Mouse (Mus musculus) retina, postnatal 7 days (tissue): ENCODE measurements around the gene Klhl25.
A peak's percentile ranks its signal among the peaks of the same experiment; 100 is the strongest.
"Not testable (repeated sequence)": the region's sequence is repeated elsewhere in the genome, so short reads cannot be mapped to it uniquely, and the experiment has no call there.

Experiments used
- DNase-seq: peaks from one replicate; pipeline ENCODE4 v3.0.0-alpha.2; 2012; ENCODE audit warnings: low read depth, low spot score

Klhl25 gene

DNA sequence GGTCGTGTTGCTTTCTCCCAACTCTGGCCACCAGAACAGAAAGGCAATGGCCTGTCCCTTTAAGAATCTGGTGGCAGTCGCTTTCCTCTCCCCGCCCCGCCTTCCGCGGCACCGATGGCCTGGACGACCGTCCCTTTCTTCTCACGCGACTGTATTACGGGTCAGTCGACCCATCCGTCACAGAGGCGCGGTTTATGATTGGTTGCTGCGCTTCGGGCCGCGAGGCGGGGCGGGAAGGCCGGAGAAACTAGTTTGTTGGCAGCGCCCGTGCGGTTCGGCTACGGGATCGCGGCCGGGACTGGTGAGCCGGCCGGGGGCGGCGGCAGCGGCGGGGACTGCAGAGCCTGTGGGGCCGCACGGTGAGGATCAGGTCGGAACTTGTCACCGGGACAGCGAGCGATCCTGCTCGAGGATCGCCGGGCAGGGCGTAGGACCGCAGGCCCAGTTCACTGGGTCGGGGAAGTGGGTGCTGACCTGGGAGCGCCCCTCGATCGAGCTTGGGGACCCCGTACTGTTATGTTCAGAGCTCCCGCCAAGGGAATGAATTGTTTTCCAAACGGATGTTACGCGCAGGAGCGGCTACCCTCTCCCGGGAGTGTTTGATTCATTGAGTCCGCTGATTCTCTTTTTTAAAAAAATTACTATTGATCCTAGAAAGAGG is at the start of gene Klhl25:
Gene Klhl25, plus strand, starts transcription at position 196 of the 661 bp plus-strand sequence.
- peak; percentile 94 for DNase-seq

DNA sequence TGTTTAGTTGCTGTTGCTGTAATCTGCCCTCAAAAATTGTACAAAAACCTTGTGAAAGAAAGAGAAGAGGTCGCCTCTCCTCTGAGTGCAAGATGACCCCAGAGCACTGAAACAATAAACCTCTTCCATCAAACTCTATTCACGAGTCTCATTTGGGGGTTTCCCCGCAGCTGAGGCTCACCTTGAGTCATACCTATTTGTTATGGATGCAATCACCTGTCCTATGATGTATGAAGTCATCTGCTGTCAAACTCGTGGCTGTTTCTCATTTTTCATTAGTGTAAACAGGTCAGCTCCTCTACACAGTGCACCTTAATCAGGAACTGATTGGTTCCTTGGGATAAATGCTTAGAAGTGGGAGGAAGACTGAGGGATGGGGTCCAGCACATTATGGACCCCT is 47.6 kb upstream of the Klhl25 start:
- DNase-seq = no peak

DNA sequence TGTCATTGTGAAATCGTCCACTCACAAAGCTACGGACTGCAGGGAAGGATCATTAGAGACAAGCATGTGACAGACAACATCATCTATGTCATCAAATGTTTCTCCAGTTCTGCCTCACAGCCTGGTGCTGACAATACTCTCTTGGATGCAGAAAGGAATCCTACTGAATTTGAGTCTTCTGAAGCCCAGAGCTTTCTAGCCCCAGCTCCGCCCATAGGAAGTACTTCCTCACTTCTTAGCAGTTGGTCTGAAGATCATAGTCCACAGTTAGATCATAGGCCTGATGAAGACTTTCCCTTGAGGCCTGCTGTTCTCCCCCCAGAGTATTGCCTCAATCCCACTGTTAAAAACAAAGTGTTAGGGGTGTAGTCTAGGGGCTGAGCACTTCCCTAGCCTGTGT is 47.1 kb upstream of the Klhl25 start:
- DNase-seq = no peak

DNA sequence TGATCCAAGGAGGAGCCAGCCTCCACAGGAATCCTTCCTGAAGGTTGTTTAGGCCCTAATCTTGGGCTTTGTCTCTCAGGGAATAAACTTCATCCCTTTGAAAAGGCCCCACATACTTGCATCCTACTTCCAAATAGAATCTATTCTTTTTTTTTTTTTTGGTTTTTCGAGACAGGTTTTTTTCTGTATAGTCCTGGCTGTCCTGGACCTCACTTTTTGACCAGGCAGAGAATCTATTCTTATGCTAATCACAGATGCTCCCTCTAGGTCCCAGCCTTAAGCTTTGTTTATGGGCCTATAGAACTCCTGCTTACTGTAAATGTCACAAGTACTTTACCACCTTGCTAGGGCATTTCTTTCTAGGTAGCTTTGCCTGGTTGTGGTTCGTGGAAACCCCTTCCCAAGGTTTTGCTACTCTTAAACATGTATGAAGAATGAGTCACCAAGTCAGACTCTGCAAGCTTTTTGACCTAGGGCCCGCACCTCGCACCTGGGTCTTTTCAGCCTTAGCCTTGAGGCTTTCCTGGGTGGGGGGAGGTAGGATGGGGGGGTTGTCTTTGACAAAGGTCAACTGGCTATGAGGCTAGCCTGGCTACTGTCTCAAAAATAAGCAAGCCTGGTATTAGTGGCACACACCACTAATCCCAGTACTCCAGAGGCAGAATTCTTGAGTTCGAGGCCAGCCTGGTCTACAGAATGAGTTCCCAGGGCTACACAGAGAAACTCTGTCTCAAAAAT is 46.3 kb upstream of the Klhl25 start:
- DNase-seq = no peak

DNA sequence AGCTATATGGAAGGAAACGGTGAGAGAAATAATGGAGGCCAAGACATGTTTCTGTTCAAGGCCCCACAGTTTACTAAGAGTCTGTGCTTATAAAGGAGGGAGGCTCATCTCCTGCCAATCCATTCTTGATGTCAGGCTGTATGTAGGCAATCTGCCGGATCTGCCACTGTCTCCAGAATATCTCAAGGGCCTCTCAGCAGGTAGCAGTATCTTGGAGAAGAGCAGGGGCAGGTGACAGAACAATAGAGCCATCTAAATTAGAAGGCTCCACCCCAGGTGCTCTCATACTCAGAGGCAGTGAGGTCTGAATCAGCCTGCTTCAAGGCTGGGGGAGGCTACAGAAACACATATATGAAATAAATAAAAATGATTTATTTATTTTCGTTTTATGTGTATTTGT is 45.2 kb upstream of the Klhl25 start:
- no peak for DNase-seq

DNA sequence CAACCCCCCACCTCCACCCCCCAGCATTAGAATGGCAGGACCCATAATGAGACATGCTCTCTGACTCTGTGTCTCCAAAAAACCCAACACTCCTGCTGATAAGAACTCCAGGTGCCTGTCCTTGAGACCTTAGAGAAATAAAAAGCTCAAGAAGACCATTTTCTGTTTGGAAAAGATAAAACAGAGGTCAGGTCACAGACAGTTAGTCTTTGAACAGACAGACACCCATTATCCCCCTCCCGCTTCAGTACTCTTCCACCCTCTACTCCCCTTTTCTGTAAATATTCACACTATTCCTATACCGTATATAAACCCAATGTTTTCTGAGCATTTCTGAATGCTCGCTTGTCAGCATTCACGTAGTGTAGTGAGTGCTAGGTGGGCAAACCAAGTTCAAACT is 41.9 kb upstream of the Klhl25 start:
- DNase-seq = no peak

DNA sequence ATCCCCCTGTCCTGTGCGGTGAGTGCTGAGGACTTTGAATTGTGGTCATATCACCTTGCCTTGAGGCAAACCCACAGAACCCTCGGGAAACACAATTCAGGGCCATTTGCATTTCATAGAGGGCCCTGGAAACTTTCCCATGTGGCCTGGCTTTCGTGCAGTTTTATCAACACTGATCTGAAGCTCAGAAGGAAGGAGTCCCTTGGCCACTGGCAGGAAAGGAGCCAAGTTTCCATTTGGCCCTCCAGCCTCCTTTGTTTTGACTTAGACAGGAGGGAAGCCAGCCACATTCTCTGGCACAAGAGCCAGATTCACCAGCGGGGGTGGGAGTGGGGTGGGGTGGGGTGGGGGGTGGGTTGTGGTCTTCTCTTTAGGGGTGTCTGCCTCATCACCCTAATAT is 41.4 kb upstream of the Klhl25 start:
- no peak for DNase-seq

DNA sequence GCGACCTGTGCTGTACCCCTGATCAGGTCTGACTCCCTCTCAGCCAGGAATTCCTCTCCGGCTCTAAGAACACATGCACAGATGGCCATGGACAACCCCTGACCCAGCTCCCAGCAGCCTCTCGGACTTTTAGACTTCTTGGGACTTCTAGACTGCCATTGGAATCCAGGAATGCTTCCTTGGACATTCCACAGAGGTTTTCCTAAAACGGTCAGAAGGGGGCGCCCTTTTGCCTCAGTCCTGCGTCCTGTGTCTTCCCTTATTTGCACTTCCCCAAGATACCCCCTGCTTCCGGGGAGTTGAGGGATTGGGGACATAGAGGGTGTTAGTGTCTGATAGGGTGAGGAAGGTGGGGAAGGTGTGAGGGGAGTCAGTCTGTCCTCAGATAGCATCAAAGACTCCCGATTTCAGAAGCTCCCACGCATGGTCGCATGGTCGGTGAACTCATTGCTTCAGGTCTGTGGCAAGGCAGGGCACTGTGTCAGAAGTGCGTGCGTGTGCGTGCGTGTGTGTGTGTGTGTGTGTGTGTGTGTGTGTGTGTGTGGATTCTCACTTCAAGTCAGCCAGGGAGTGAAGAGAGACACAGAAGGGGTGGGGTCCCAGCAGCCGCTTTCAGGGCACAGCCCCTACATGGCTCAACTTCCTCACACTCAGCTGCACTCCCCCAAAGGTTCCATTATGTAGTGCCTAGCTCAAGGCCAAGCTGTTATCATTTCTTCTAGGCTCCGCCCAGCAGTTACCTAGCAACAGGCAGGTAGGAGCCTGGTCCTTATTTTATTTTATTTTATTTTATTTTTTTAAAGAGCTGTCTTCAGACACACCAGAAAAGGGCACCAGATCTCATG is 40.4 kb upstream of the Klhl25 start:
- no peak for DNase-seq

DNA sequence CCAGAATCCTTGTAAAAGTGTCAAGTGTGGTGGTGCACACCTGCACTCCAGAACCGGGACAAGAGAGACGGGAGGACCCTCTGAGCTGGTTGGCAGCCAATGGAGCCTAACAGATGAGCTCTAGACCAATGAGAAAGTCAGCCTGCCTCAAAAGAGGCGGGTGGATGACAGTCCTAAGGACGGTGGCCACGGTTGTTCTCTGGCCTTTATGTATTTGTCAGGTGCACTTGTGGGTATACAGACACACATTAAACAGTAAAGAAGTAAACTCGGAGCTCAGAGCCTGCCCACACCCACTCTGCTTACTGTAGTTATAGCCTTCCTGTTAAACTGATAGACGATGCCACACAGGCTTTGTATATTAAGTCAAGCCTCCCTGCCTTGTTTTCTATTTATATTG is 27.4 kb upstream of the Klhl25 start:
- no peak for DNase-seq

DNA sequence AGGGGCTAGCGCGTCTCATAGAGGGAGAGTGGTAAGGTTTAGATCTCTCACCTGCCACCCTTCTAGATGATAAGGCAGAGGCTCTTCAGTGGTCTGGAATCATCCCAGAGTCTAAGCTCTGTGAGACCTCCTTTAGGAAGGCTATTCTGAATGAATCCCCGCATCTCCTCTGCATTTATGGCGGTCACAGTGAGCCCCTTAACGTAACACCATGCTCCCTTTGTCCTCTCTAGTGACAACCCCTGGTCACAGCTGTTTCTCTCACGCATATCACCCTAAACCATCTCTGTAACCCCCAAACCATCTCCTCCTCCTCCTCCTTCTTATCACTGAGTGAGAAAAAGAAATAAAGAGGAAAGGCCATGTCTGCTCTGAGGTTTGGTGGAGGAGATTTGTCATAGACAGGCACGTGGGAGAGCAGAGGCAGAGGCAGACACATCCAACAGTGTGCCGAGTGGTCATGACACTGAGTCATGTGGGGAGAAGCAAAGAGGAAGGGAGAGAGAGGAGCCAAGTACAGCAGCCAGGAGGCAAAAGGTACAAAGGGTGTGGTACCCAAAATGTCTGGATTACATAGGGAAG is 25.9 kb upstream of the Klhl25 start:
- DNase-seq = no peak

DNA sequence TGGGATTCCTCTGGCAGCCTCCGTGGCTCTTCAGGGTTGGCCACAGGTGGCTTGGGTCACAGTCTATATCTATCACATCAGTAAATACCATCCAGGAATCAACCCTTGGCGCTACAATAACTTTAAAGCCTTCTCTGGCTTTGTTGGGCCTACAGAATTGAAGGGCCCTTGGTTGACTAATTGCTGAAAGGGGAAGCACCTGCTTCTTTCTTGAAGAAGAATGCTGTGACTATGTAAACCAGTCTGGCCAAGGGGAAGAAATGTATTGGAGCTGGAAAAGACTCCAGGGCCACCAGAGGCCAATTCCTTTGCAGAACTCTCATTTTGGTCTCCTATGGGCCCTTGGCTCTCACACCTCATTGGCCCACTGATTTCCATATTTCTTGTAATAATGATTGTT is 25.0 kb upstream of the Klhl25 start:
- no peak for DNase-seq

DNA sequence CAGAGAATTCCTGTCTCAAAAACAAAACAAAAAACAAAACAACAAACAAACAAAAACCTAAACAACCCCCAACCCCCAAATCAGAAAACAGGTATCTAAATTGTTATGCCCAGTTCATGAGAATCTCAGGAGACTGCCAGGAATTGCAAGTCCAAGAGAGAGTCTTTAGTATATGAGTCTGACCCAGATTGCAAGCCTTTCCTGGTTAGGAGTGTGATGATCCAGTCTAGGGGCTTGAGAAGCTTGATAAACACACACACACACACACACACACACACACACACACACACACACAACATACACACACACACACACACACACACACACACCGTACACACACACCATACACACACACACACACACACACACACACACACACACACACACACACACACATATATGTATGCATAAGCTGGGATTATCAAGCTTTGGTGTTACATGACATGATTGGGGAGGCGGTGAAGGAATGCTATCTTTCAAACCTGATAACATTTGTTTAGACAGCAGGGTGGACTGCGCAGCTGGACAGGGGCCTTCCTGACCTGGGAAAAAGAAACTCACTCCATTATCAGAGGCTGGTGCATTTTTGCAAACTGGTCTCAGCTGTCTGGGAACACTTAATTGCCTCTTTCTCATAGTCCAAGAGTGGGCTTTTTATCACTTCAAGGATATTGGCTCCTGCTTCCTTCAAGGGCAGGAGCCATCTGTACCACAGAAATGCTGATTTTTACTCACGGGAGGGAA is 21.6 kb upstream of the Klhl25 start:
- DNase-seq = no peak

DNA sequence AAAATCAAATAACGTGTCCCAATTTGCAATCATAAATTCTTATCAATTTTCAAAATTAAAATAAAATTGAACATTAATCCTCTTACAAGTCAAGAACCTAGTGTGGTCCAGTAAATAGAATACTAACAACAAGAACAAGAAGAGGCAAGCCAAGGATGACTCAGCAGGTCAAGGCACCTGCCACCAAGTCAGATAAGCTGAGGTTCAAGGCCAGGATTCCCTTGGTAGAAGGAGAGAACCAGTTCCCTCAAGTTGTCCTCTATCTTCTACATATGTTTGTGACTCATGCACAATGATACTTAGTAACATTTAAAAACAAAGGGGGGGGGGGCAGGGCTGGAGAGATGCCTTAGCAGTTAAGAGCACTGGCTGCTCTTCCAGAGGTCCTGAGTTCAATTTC is 20.8 kb upstream of the Klhl25 start:
- no peak for DNase-seq

DNA sequence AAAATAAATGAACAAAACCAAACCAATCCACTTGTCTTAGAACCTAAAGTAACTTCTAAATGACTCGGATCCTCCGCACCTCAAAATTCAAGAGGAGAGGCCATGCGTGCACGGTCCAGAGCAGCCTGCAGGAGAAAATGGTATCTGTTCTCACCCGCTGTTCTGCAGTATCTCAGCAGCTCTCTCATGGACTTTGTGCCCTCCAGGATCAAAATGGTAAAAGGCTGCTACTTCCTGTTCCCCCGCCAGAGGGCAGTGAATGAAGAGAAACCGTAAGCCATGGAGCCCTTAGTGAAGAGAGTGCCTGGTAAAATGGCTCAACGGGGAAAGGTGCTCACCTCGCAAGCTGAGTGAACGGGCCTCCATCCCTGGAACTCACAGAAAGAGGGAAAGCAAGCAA is 20.3 kb upstream of the Klhl25 start:
- DNase-seq = peak; percentile 74

DNA sequence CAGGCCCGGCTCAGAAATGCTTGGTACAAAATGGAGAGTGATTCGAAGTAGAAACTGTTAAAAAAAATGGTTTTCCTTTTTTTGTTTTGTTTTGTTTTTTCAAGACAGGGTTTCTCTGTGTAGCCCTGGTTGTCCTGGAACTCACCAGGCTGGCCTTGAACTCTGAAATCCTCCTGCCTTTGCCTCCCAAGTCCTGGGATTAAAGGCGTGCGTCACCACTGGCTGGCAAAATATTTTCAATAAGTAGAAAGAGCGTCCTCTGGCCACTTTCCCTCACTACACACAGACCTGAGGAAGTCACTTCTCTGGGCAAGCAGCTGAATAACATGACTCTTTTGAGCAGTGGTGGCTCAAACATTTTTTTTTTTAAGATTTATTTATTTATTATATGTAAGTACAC is 19.6 kb upstream of the Klhl25 start:
- DNase-seq = no peak

DNA sequence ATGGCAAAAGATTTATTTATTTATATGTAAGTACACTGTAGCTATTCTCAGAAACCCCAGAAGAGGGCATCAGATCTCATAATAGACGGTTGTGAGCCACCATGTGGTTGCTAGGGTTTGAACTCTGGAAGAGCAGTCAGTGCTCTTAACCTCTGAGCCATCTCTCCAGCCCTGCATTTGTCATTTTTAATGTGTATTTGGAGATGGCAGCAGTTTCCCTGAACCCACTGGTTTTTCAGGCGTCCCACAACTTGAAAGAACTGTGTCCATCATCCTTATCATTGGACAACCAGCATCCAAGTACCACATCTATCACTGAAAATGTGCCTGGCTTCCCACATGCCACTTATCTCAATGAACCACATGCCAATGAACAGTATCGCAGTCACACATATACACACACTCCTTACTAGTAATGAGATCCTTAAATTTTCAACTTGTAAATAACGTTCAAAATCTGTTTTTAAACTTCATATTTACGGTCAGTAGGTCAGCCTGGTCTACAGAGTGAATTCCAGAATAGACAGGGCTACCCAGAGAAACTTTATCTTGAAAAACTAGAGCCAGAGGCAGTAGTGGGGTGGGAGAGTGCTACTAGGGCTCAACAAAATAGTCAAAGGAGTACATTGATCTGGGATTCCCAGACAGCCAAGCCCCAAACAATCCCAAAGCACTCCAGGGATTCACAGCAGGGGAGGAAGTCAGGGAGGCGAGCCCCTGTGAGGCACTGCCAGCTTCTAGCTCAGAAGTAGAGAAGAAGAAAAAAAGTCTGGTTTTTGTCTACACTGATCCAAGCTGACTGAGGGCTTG is 17.7 kb upstream of the Klhl25 start:
- DNase-seq = no peak

DNA sequence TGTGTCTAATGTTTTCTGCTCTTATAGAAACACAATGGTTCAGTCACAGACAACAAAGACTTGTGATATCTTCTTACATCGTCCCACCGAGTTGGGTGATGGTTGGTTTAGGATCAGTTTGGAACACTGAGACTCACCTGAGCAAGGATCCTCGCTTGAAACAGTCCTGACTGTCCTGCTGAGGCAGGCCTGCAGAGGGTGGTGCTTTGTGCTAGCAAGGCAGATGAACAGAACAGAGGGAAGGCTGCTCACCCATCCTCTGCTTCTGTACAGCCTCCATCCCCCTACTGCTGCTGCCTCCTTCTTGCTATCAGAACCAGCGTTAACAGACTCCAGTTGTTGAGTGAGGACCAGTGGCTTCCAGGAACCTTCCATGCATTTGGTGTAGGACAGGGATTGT is 14.2 kb upstream of the Klhl25 start:
- DNase-seq = not testable (repeated sequence)

DNA sequence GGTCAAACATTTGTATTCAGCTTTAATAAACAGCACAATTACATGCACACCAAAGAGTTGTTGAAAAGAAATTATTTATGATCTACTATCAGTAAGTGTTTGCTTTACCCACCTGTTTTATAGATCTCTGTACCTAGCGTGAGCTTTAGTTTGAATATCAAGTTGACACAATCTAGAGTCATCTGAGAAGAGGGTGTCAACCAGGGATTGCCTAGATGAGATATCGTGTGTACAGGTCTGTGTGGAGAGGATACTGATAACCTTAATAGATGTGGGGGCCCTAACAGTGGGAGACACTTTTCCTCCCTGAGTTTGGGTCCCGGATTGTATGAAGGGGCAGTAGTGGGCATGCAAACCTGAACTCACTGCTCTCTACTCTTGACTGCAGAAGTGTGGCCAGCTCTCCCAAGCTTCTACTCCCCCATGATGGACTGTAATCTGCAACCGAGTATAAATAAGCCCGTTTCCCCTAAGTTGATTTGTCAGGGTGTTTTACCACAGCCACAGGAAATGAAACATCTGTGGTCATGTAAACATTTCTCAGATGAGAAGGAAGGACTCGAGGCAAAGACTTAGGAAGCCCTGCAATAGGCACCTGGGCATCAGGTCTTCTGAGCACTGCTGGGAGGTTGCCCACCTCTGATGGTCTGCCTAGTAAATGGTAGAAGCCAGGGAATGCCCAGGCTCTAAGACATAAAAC is 13.0 kb upstream of the Klhl25 start:
- DNase-seq = not testable (repeated sequence)

DNA sequence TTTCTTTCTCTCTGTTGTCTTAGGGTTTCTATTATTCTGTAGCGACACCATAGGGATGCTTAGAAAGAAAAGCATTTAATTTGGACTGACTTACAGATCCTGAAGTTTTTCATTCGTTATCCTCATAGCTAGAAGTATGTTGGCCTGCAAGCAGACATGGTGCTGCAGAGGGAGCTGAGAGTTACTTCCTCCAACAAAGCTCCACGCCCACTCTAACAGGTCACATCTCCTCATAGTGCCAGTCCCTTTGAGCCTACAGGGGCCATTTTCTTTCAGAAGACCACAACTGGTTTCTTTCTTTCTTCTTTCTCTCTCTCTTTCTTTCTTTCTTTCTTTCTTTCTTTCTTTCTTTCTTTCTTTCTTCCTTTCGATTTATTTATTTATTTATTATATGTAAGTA is 8.0 kb upstream of the Klhl25 start:
- DNase-seq = no peak

DNA sequence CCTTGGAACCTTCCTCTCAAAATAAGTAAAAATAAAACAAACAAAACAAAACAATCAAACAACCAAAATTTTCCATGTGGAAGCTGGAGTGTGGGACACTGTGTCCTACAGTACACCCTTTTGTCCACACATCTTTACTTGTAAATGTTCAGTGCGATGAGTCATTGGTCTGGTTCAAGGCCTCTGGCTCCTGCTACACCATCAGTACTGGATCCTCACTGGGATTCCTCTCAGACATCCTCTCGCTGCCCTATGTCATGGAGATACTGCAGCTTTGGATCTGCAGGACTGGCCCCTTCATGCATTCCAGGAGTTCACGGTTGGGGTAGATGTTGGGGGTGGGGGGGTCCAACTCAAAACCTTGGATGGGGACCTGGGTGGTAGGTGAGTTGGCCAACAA is 5.8 kb upstream of the Klhl25 start:
- DNase-seq = no peak
